Mouse (Mus musculus) embryonic facial prominence, embryonic 12.5 days (tissue): Measurements from ENCODE around the gene Ahcyl1. TPM values are rescaled to one million over a fixed set of nuclear protein-coding genes. Genes with fewer than 3 reads are reported as not detected.

Source experiments
- ATAC-seq: fragments of 200-750 bp; cut with Nextera tagmentation; 2 replicates; pipeline ENCODE4 v1.8.0; 2017; ENCODE audit not compliant: insufficient number of reproducible peaks, insufficient read depth, low FRiP score, low TSS enrichment
- H3K27ac ChIP-seq: fragments of 300-500 bp; sonication (generic); 2 replicates; pipeline ENCODE4 v1.5.1; 2016; ENCODE audit warnings: mild to moderate bottlenecking
- H3K27me3 ChIP-seq: fragments of 300-500 bp; sonication (generic); 2 replicates; pipeline ENCODE4 v1.6.1; 2016; ENCODE audit warnings: mild to moderate bottlenecking, moderate library complexity
- H3K36me3 ChIP-seq: fragments of 300-500 bp; sonication (generic); 2 replicates; pipeline ENCODE4 v1.6.1; 2016; ENCODE audit warnings: mild to moderate bottlenecking
- H3K4me1 ChIP-seq: fragments of 300-500 bp; sonication (generic); 2 replicates; pipeline ENCODE4 v1.6.1; 2016
- H3K4me2 ChIP-seq: fragments of 300-500 bp; sonication (generic); replicated peaks from 2 replicates; pipeline ENCODE4 v1.6.1; 2016; ENCODE audit warnings: mild to moderate bottlenecking, moderate library complexity
- H3K4me3 ChIP-seq: fragments of 300-500 bp; sonication (generic); 2 replicates; pipeline ENCODE4 v1.5.1; 2016; ENCODE audit warnings: mild to moderate bottlenecking
- H3K9ac ChIP-seq: fragments of 300-500 bp; sonication (generic); 2 replicates; pipeline ENCODE4 v1.6.1; 2016; ENCODE audit warnings: mild to moderate bottlenecking, moderate library complexity
- H3K9me3 ChIP-seq: fragments of 300-500 bp; sonication (generic); 2 replicates; pipeline ENCODE4 v1.6.1; 2016; ENCODE audit warnings: mild to moderate bottlenecking, moderate library complexity
- WGBS: fragments of 180-500 bp; shearing (Covaris S2); methylation state at CpG from one replicate; pipeline ENCODE4 v1.1.7; 2016; 5-methylcytosine and 5-hydroxymethylcytosine counted together
- polyA plus RNA-seq: library from polyadenylated mRNA; unstranded; fragments of >200 nt; fragmentation: Nextera tagmentation; extraction: Ambion mirVana; gene quantifications from 2 replicates; pipeline ENCODE4 v1.2.1, GENCODE M21; 2016

The Ahcyl1 gene
- polyA plus RNA-seq, 1 experiment from 2014 or later: 119 TPM

DNA sequence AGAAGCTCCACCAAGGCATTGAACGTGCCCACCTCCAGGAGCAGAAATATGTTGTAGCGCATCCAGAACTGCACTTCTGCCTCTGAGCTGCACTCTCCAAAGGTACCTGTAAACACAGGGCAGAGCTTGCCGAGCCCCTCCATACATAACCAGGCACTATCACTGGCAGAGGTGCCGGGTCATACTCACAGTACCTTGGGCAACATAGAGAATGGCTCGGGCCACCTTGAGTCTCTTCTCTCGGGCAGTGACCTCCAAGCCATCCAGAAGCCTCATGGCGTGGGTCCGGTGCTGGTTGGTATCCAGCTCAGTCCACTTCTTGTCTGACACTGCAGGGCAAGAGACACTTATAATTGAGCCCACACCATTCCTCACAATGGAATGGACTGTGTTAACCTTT is 69.6 kb downstream of the Ahcyl1 start:
- no peak overlapping the region for H3K9ac ChIP-seq
- H3K27me3 ChIP-seq: no peaks in the 10 kb centered on the region
- 93% methylated on average over 8 of the region's 8 CpGs for WGBS
- peaks cover 70% of the 10 kb centered on the region for H3K36me3 ChIP-seq
- no peak overlapping the region for H3K4me3 ChIP-seq
- no peak overlapping the region for H3K27ac ChIP-seq
- peaks cover 10% of the 10 kb centered on the region; the same call in 1 of the 2 replicates for H3K4me1 ChIP-seq
- H3K9me3 ChIP-seq: no peaks in the 10 kb centered on the region
- no peak for ATAC-seq
- no peak overlapping the region for H3K4me2 ChIP-seq

DNA sequence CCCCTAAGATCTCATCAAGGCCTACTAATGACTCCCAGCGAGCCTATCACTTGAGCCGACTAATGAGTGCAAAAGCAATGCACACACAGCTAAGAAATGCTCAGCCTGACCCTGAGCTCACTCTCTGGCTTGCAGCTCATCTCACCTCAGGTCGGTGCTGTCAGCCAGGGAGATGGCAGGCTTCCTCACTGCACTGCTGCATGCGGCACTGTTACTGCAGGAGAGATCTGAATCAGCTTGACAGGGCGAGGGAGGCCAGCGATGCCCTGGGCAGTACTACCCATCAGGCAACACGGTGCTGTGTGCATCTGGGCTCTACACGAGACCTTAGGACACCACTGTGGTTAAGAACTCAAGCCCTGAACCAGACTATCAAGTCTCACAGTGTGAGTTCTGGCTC is 70.8 kb downstream of the Ahcyl1 start:
- no peak for ATAC-seq
- H3K27ac ChIP-seq: no peak overlapping the region
- H3K27me3 ChIP-seq: no peaks in the 10 kb centered on the region
- 90% methylated on average over 8 of the region's 8 CpGs for WGBS
- peaks cover 82% of the 10 kb centered on the region for H3K36me3 ChIP-seq
- no peak overlapping the region for H3K4me3 ChIP-seq
- no peaks in the 10 kb centered on the region for H3K9me3 ChIP-seq
- H3K4me2 ChIP-seq: no peak overlapping the region
- H3K4me1 ChIP-seq: peaks cover 10% of the 10 kb centered on the region; the same call in 1 of the 2 replicates
- no peak overlapping the region for H3K9ac ChIP-seq

- no peak overlapping the region for H3K4me2 ChIP-seq
- H3K4me3 ChIP-seq: no peak overlapping the region
- H3K27me3 ChIP-seq: no peaks in the 10 kb centered on the region
- H3K27ac ChIP-seq: no peak overlapping the region
- no peak for ATAC-seq
- H3K9me3 ChIP-seq: no peaks in the 10 kb centered on the region
- 0 out of 2 replicates have a peak, but pooled peaks cover under 1% of the 10 kb centered on the region for H3K4me1 ChIP-seq
- WGBS: 93% methylated on average over 8 of the region's 8 CpGs
- no peak overlapping the region for H3K9ac ChIP-seq
- peaks cover 85% of the 10 kb centered on the region for H3K36me3 ChIP-seq
Measured at GRCm38 (mm10) chr3:107624424-107624823, 71.9 kb downstream of the Ahcyl1 start.

DNA sequence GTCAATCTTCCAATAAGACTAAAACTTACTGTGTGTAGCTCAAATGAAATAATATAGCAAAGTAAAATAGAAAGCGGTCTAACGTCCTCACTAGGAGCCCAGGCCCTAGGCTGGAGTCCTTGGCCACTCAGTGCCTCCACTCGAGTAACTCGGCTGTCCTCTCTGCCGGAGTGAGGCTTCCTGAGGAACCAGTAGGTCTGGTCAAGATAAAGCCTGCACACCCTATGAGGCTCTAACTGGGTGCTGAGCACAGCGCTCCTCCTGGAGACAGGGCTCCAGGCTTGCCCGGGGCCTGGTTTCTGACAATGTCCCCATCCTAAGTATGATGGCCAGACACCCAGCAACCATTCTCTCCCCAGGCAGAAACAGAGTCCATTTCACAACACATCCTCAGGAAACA is 73.8 kb downstream of the Ahcyl1 start:
- Histone ChIP-seq H3K9ac (no peak overlapping the region), H3K36me3 (peaks cover 95% of the 10 kb centered on the region), H3K9me3 (no peaks in the 10 kb centered on the region), H3K4me1 (no peaks in the 10 kb centered on the region), H3K27me3 (no peaks in the 10 kb centered on the region), H3K27ac (no peak overlapping the region), H3K4me2 (no peak overlapping the region), H3K4me3 (no peak overlapping the region)
- no peak for ATAC-seq
- WGBS: 94% methylated on average over 7 of the region's 7 CpGs

GRCm38 (mm10) chr3:107621286-107622075 is 74.9 kb downstream of the Ahcyl1 start:
- Histone ChIP-seq H3K9me3 (no peaks in the 10 kb centered on the region), H3K36me3 (peaks cover 95% of the 10 kb centered on the region), H3K27me3 (no peaks in the 10 kb centered on the region), H3K4me3 (no peak overlapping the region), H3K9ac (no peak overlapping the region), H3K4me2 (no peak overlapping the region), H3K27ac (no peak overlapping the region), H3K4me1 (no peaks in the 10 kb centered on the region)
- WGBS: 91% methylated on average over 21 of the region's 21 CpGs
- ATAC-seq: no peak

- no peaks in the 10 kb centered on the region for H3K9me3 ChIP-seq
- no peak overlapping the region for H3K27ac ChIP-seq
- ATAC-seq: no peak
- H3K4me3 ChIP-seq: no peak overlapping the region
- 89% methylated on average over 6 of the region's 6 CpGs for WGBS
- no peak overlapping the region for H3K4me2 ChIP-seq
- H3K27me3 ChIP-seq: no peaks in the 10 kb centered on the region
- no peak overlapping the region for H3K9ac ChIP-seq
- peaks cover 95% of the 10 kb centered on the region for H3K36me3 ChIP-seq
- no peaks in the 10 kb centered on the region for H3K4me1 ChIP-seq
Measured at GRCm38 (mm10) chr3:107619911-107620310, 76.4 kb downstream of the Ahcyl1 start.

DNA sequence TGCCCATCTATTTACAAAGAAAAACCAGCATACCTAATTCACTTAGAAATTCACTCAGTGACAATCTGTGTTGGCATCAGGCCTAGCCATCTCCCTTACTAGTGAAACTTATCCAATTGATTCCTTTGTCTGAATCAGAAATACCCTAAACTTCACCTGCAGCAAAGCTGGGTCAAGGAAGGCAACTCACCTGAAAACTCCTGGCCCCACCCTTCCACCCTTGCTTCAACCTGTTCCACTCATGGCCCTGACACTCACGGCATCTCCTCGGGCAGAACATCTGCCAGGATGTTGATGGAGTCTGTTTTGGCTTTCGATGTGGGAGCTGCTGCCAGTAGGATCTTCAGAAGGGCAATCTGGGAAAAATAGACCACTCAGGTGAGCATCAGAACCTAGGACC is 78.6 kb downstream of the Ahcyl1 start:
- Histone ChIP-seq H3K36me3 (peaks cover 93% of the 10 kb centered on the region), H3K9ac (no peak overlapping the region), H3K4me2 (no peak overlapping the region), H3K27me3 (no peaks in the 10 kb centered on the region), H3K27ac (no peak overlapping the region), H3K4me3 (no peak overlapping the region), H3K4me1 (no peaks in the 10 kb centered on the region), H3K9me3 (no peaks in the 10 kb centered on the region)
- 92% methylated on average over 3 of the region's 3 CpGs for WGBS
- no peak for ATAC-seq

Other genes with a start within 250 kb of the Ahcyl1 start
- 0.23 TPM in 2 replicates for gene Kcnc4, start 237.0 kb downstream of the Ahcyl1 start, polyA plus RNA-seq
- gene Slc6a17, start 178.5 kb downstream of the Ahcyl1 start, polyA plus RNA-seq: 7.1 and 8.0 TPM in 2 replicates
- gene Ubl4b, start 141.5 kb downstream of the Ahcyl1 start, polyA plus RNA-seq: 0.46 and 0.48 TPM in 2 replicates
- gene Alx3, start 101.5 kb downstream of the Ahcyl1 start, polyA plus RNA-seq: 28.7 and 40.5 TPM in 2 replicates
- gene Gm10961, start 65.2 kb downstream of the Ahcyl1 start, polyA plus RNA-seq: not detected in 2 replicates
- 82.4 and 83.1 TPM in 2 replicates for gene Strip1, start 64.9 kb downstream of the Ahcyl1 start, polyA plus RNA-seq
- 7.2 TPM in 2 replicates for gene Csf1, start 63.9 kb upstream of the Ahcyl1 start, polyA plus RNA-seq
- not detected in 2 replicates for gene Eps8l3, start 180.7 kb upstream of the Ahcyl1 start, polyA plus RNA-seq
- gene Gstm5, start 199.3 kb upstream of the Ahcyl1 start, polyA plus RNA-seq: 241 and 255 TPM in 2 replicates
- gene Gstm7, start 235.3 kb upstream of the Ahcyl1 start, polyA plus RNA-seq: 36.9 and 39.5 TPM in 2 replicates
- gene Gstm6, start 247.2 kb upstream of the Ahcyl1 start, polyA plus RNA-seq: 10.9 and 12.7 TPM in 2 replicates